Mouse (Mus musculus) bone marrow macrophage, adult 2 months (primary cell): Measurements from ENCODE around the gene Tent5b. TPM values are rescaled to one million over a fixed set of nuclear protein-coding genes. Genes with fewer than 3 reads are reported as not detected.
"Not testable (repeated sequence)": the region's sequence is repeated elsewhere in the genome, so short reads cannot be mapped to it uniquely, and the experiment has no call there.

Experiments
- H3K27ac ChIP-seq: 2 replicates; pipeline ENCODE4 v1.5.1; 2012; ENCODE audit warnings: low read depth, low read length; ENCODE audit not compliant: insufficient read depth
- H3K4me1 ChIP-seq: 2 replicates; pipeline ENCODE4 v1.6.1; 2012; ENCODE audit warnings: low read length; ENCODE audit not compliant: control insufficient read depth, insufficient read depth
- H3K4me3 ChIP-seq: 2 replicates; pipeline ENCODE4 v1.5.1; 2012; ENCODE audit warnings: mild to moderate bottlenecking, low read length, moderate library complexity; ENCODE audit not compliant: insufficient read depth
- CTCF ChIP-seq: IDR thresholded peaks from 2 replicates; pipeline ENCODE4 v1.5.1; 2012; ENCODE audit warnings: low read depth, mild to moderate bottlenecking, low read length, moderate library complexity
- POLR2A ChIP-seq: IDR thresholded peaks from 2 replicates; pipeline ENCODE4 v1.6.1; 2012; ENCODE audit warnings: mild to moderate bottlenecking, low read depth, low read length, borderline replicate concordance
- polyA plus RNA-seq: library from polyadenylated mRNA; stranded (reverse); fragments of >200 nt; gene quantifications from 2 replicates; pipeline ENCODE4 v1.2.4, GENCODE M21; 2012; ENCODE audit not compliant: missing spikeins, insufficient read depth, insufficient read length

Tent5b gene
- polyA plus RNA-seq, 1 experiment = not detected

GRCm38 (mm10) chr4:133496738-133497445 is 17.0 kb downstream of the Tent5b start:
- no peak for TF ChIP-seq POLR2A
- no peak for TF ChIP-seq CTCF
- no peak overlapping the region for H3K27ac ChIP-seq
- H3K4me3 ChIP-seq = no peak overlapping the region
- H3K4me1 ChIP-seq = peaks cover 8% of the 10 kb centered on the region

GRCm38 (mm10) chr4:133497461-133498159 is 17.7 kb downstream of the Tent5b start:
- Histone ChIP-seq H3K4me1 (peaks cover 8% of the 10 kb centered on the region), H3K4me3 (peak overlapping the region; percentile 42), H3K27ac (no peak overlapping the region)
- TF ChIP-seq POLR2A (no peak), CTCF (no peak)

- Histone ChIP-seq H3K27ac (no peak within 1 kb of the TSS), H3K4me1 (peaks cover 7% of the 10 kb centered on the region), H3K4me3 (peak within 1 kb of the TSS; percentile 42)
- TF ChIP-seq CTCF = no peak
- TF ChIP-seq POLR2A = no peak
These were observed 18.3 kb downstream of the Tent5b start, which contains the start of gene Trnp1 for GRCm38 (mm10) chr4:133498160-133498724. TSS of gene Trnp1 (minus strand) at chr4:133498550.

GRCm38 (mm10) chr4:133501514-133501913 is 21.6 kb downstream of the Tent5b start:
- TF ChIP-seq CTCF = no peak
- TF ChIP-seq POLR2A = no peak
- H3K27ac ChIP-seq = no peak overlapping the region
- H3K4me1 ChIP-seq = no peaks in the 10 kb centered on the region
- no peak overlapping the region for H3K4me3 ChIP-seq

- no peaks in the 10 kb centered on the region for H3K4me1 ChIP-seq
These were observed 24.4 kb downstream of the Tent5b start for GRCm38 (mm10) chr4:133504300-133504699.

GRCm38 (mm10) chr4:133504755-133505485 is 25.0 kb downstream of the Tent5b start:
- H3K27ac ChIP-seq = no peak overlapping the region
- no peak overlapping the region for H3K4me3 ChIP-seq
- TF ChIP-seq CTCF = no peak
- TF ChIP-seq POLR2A = no peak
- H3K4me1 ChIP-seq = no peaks in the 10 kb centered on the region

More at GRCm38 (mm10) chr4:133504300-133504699, 24.4 kb downstream of the Tent5b start:
- no peak overlapping the region for H3K4me3 ChIP-seq
- H3K27ac ChIP-seq = no peak overlapping the region
- TF ChIP-seq POLR2A (no peak), CTCF (no peak)

- Histone ChIP-seq H3K4me3 (no peak overlapping the region), H3K27ac (no peak overlapping the region), H3K4me1 (no peaks in the 10 kb centered on the region)
- TF ChIP-seq POLR2A (no peak), CTCF (no peak)
These were observed 26.6 kb downstream of the Tent5b start for GRCm38 (mm10) chr4:133506573-133506972.

- no peaks in the 10 kb centered on the region for H3K4me1 ChIP-seq
- H3K4me3 ChIP-seq = no peak overlapping the region
- TF ChIP-seq POLR2A = no peak
- no peak for TF ChIP-seq CTCF
- H3K27ac ChIP-seq = no peak overlapping the region
These were observed 29.1 kb downstream of the Tent5b start for GRCm38 (mm10) chr4:133508990-133509389.

GRCm38 (mm10) chr4:133511050-133511449 is 31.1 kb downstream of the Tent5b start:
- TF ChIP-seq CTCF (no peak), POLR2A (no peak)
- Histone ChIP-seq H3K4me1 (no peaks in the 10 kb centered on the region), H3K27ac (no peak overlapping the region), H3K4me3 (no peak overlapping the region)

- H3K4me3 ChIP-seq, H3K27ac ChIP-seq, H3K4me1 ChIP-seq: not testable (repeated sequence)
These were observed 32.6 kb downstream of the Tent5b start for GRCm38 (mm10) chr4:133512511-133512910.
